Mouse (Mus musculus): Measurements from ENCODE around the gene Hdgfl2. TPM values are rescaled to one million over a fixed set of nuclear protein-coding genes. Genes with fewer than 3 reads are reported as not detected.

Gene Hdgfl2
- polyA plus RNA-seq (2014; fragmentation: Illumina TruSeq; extraction: RNeasy Lipid Tissue Mini Kit (QIAGEN cat#74804); ENCODE audit: low read depth, low replicate concordance), result 3.9 TPM

DNA sequence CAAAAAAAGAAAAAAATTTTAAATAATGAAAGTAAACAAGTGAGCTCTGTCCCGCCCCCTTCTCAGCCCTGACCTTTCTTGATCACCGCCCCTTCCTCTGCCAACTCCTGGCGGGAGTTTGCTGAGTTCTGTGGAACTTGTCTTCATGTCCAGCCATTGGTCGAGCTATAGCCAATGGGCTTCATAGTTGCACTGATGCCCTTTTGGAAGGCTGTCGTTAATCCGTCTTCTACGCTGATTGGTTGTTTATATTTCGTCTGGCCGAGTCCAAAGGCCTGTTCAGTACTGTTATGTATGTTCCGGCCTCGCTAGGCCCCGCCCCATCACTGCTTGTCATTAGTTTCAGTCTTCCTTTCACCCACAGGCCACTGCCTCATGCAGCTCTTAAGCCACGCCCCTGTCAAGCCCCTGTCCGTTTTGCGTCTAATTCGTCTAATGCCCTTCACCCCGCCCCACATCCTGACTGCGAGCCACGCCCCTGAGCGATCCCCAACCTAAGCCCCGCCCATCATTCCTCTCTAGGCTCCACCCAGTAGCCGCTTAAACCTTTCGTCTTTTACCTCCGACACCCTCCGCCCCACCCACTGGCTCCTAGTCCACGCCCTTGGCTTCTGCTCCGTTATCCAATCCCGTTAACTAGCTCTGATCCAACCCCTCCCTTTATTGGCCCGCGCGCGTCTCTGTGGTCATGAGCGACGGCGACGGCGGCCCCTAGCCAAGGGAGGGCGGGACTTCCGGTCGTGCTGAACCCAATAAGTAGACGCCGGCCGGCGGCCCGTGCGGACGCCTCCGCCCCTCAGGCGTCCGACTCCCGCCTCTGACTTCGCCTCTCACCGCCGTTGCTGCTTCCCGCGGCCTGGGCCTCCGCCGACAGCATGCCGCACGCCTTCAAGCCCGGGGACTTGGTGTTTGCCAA lies at the start of gene Hdgfl2:
Gene Hdgfl2 (plus strand): TSS at position 755 of the 916 bp plus-strand sequence.

DNA sequence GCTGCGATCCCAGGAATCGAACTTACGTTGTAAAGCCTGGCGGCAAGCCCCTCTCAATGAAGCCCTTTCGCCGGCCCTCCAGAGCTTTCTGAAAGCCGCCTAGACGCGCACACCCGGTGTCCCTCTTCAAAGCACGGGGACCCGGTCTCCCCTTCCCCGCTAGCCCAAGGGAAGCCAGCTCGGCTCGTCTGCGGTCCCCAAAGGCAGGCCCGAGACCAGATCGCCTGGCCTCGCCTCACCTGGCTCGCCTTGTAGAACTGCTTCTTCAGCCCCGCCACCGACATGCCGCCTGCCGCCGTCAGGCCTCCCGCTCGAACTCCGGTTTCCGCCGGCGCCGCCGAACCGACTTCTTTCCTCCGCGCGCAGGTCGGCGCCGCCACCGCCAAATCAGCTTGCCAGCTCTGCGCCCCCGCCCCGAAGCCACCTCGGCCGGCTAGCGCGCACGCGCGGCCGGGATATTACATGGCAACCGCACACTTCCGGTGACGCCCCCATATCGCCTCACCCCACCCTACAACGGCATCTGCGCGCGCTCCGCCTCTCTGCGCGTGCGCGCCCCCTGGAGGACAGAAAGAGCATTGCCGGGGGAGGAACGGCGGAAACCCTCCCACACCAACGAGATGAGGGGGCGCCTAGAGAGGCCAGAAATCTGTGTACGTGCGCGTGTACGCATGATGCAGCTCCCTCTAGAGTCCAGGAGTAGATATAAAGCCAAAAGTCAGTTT lies 43.1 kb upstream of the Hdgfl2 start, which contains the start of gene Sh3gl1:
Gene Sh3gl1 (minus strand): TSS at position 460 of the 725 bp plus-strand sequence.

GRCm38 (mm10) chr17:56040030-56040856 lies 39.2 kb upstream of the Hdgfl2 start, which contains the start of gene Chaf1a:
Gene Chaf1a, plus strand, starts transcription at chr17:56040439.

DNA sequence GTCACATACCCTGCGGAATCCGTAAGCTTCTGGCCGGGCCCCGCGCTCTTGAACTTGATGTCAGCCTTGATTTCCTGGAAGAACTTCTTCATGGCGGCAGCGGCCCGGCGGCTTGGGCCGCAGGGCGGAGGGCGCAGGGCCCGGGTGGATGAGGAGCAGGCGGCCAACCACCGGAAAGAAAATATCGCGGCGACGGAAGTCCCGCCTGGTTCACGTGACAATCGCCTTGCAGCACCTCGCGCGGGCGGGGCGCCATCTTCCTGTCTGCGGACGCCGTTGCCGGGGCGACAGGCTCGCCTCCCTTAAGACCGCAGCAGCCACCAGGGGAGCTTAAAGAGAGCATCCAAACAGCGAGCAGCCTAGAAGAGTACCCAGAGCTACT lies 4.6 kb upstream of the Hdgfl2 start, which contains the start of gene Ubxn6:
Gene Ubxn6 (minus strand): TSS at position 202 of the 382 bp plus-strand sequence.

DNA sequence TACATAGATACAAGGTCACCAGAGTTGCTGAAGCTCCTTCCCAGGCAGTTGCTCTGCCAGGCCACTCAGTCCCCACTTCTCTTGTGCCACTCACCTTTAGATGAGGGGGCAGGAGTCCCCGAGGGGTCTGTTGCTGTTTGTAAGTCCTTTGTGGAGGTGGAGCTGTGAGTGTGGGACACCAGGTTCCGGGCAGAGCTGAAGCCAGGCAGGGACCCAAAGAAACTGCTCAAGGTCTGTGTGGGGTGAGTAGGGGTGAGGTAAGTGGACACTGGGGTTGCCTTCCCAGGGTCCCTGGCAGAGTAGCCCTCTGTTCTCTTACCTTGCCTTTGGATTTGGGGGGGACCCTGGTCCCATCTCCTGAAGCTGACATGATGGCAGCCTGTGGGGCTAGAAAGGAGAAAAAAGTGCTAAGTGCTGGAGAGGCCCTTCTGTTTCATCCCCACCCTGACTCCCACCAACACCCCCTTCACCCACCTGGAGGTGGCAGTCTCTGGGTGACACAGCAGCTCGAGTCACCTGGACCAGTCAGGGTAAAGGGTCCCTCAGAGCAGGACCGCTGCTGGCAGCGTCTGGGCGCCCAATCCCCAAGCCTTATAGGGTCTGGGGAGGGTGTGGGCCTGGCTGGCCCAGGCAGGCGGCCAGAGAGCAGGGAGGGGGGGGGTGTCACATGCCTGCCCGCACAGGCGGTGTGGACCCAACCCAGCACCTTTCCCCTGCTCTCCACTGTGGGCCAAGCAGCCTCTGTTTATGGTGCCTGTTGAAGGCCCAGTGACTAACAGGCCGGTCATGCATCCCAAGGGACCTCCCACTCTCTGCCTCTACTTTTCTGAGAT lies 30.0 kb downstream of the Hdgfl2 start, which contains the start of gene Plin4:
Gene Plin4 (minus strand): TSS at position 585 of the 833 bp plus-strand sequence.

GRCm38 (mm10) chr17:56117251-56117710 lies 37.8 kb downstream of the Hdgfl2 start, which contains the start of gene Plin5:
Gene Plin5, minus strand, starts transcription at chr17:56117596.

GRCm38 (mm10) chr17:56121826-56122225 lies 42.4 kb downstream of the Hdgfl2 start, which contains the start of gene Lrg1:
Gene Lrg1, minus strand, starts transcription at chr17:56122001.

GRCm38 (mm10) chr17:56139858-56140595 lies 60.6 kb downstream of the Hdgfl2 start, which contains the start of gene Sema6b:
Gene Sema6b, minus strand, starts transcription at chr17:56140343.

Other genes starting within 250 kb of the Hdgfl2 start
- 18.8 TPM for gene Zfp119a, start 200.7 kb upstream of the Hdgfl2 start, polyA plus RNA-seq (2014; fragmentation: Illumina TruSeq; extraction: RNeasy Lipid Tissue Mini Kit (QIAGEN cat#74804); ENCODE audit: low read depth, low replicate concordance)
- 30.8 TPM for gene Zfp959, start 187.5 kb upstream of the Hdgfl2 start, polyA plus RNA-seq (2014; fragmentation: Illumina TruSeq; extraction: RNeasy Lipid Tissue Mini Kit (QIAGEN cat#74804); ENCODE audit: low read depth, low replicate concordance)
- 19.0 TPM for gene Zfp119b, start 130.1 kb upstream of the Hdgfl2 start, polyA plus RNA-seq (2014; fragmentation: Illumina TruSeq; extraction: RNeasy Lipid Tissue Mini Kit (QIAGEN cat#74804); ENCODE audit: low read depth, low replicate concordance)
- gene Ebi3, start 127.0 kb upstream of the Hdgfl2 start, polyA plus RNA-seq (2014; fragmentation: Illumina TruSeq; extraction: RNeasy Lipid Tissue Mini Kit (QIAGEN cat#74804); ENCODE audit: low read depth, low replicate concordance), result not detected
- 0.70 TPM for gene Yju2, start 120.5 kb upstream of the Hdgfl2 start, polyA plus RNA-seq (2014; fragmentation: Illumina TruSeq; extraction: RNeasy Lipid Tissue Mini Kit (QIAGEN cat#74804); ENCODE audit: low read depth, low replicate concordance)
- not detected for gene Shd, start 109.2 kb upstream of the Hdgfl2 start, polyA plus RNA-seq (2014; fragmentation: Illumina TruSeq; extraction: RNeasy Lipid Tissue Mini Kit (QIAGEN cat#74804); ENCODE audit: low read depth, low replicate concordance)
- gene Fsd1, start 93.1 kb upstream of the Hdgfl2 start, polyA plus RNA-seq (2014; fragmentation: Illumina TruSeq; extraction: RNeasy Lipid Tissue Mini Kit (QIAGEN cat#74804); ENCODE audit: low read depth, low replicate concordance), result not detected
- 0.41 TPM for gene Stap2, start 74.0 kb upstream of the Hdgfl2 start, polyA plus RNA-seq (2014; fragmentation: Illumina TruSeq; extraction: RNeasy Lipid Tissue Mini Kit (QIAGEN cat#74804); ENCODE audit: low read depth, low replicate concordance)
- 0.70 TPM for gene Mpnd, start 73.9 kb upstream of the Hdgfl2 start, polyA plus RNA-seq (2014; fragmentation: Illumina TruSeq; extraction: RNeasy Lipid Tissue Mini Kit (QIAGEN cat#74804); ENCODE audit: low read depth, low replicate concordance)
- gene Sh3gl1, start 43.0 kb upstream of the Hdgfl2 start, polyA plus RNA-seq (2014; fragmentation: Illumina TruSeq; extraction: RNeasy Lipid Tissue Mini Kit (QIAGEN cat#74804); ENCODE audit: low read depth, low replicate concordance), result 0.82 TPM
- gene Chaf1a, start 39.2 kb upstream of the Hdgfl2 start, polyA plus RNA-seq (2014; fragmentation: Illumina TruSeq; extraction: RNeasy Lipid Tissue Mini Kit (QIAGEN cat#74804); ENCODE audit: low read depth, low replicate concordance), result 0.76 TPM
- gene Ubxn6, start 4.6 kb upstream of the Hdgfl2 start, polyA plus RNA-seq (2014; fragmentation: Illumina TruSeq; extraction: RNeasy Lipid Tissue Mini Kit (QIAGEN cat#74804); ENCODE audit: low read depth, low replicate concordance), result 15.9 TPM
- gene Plin4, start 30.2 kb downstream of the Hdgfl2 start, polyA plus RNA-seq (2014; fragmentation: Illumina TruSeq; extraction: RNeasy Lipid Tissue Mini Kit (QIAGEN cat#74804); ENCODE audit: low read depth, low replicate concordance), result 6.4 TPM
- 6.5 TPM for gene Plin5, start 38.0 kb downstream of the Hdgfl2 start, polyA plus RNA-seq (2014; fragmentation: Illumina TruSeq; extraction: RNeasy Lipid Tissue Mini Kit (QIAGEN cat#74804); ENCODE audit: low read depth, low replicate concordance)
- not detected for gene Lrg1, start 42.4 kb downstream of the Hdgfl2 start, polyA plus RNA-seq (2014; fragmentation: Illumina TruSeq; extraction: RNeasy Lipid Tissue Mini Kit (QIAGEN cat#74804); ENCODE audit: low read depth, low replicate concordance)
- not detected for gene Sema6b, start 60.7 kb downstream of the Hdgfl2 start, polyA plus RNA-seq (2014; fragmentation: Illumina TruSeq; extraction: RNeasy Lipid Tissue Mini Kit (QIAGEN cat#74804); ENCODE audit: low read depth, low replicate concordance)
- 1.6 TPM for gene Tnfaip8l1, start 82.8 kb downstream of the Hdgfl2 start, polyA plus RNA-seq (2014; fragmentation: Illumina TruSeq; extraction: RNeasy Lipid Tissue Mini Kit (QIAGEN cat#74804); ENCODE audit: low read depth, low replicate concordance)
- 13.2 TPM for gene Mydgf, start 104.3 kb downstream of the Hdgfl2 start, polyA plus RNA-seq (2014; fragmentation: Illumina TruSeq; extraction: RNeasy Lipid Tissue Mini Kit (QIAGEN cat#74804); ENCODE audit: low read depth, low replicate concordance)
- 0.41 TPM for gene Dpp9, start 139.3 kb downstream of the Hdgfl2 start, polyA plus RNA-seq (2014; fragmentation: Illumina TruSeq; extraction: RNeasy Lipid Tissue Mini Kit (QIAGEN cat#74804); ENCODE audit: low read depth, low replicate concordance)
- gene Fem1a, start 177.2 kb downstream of the Hdgfl2 start, polyA plus RNA-seq (2014; fragmentation: Illumina TruSeq; extraction: RNeasy Lipid Tissue Mini Kit (QIAGEN cat#74804); ENCODE audit: low read depth, low replicate concordance), result 3.7 TPM
- gene Ticam1, start 197.2 kb downstream of the Hdgfl2 start, polyA plus RNA-seq (2014; fragmentation: Illumina TruSeq; extraction: RNeasy Lipid Tissue Mini Kit (QIAGEN cat#74804); ENCODE audit: low read depth, low replicate concordance), result 0.58 TPM
- gene Plin3, start 213.2 kb downstream of the Hdgfl2 start, polyA plus RNA-seq (2014; fragmentation: Illumina TruSeq; extraction: RNeasy Lipid Tissue Mini Kit (QIAGEN cat#74804); ENCODE audit: low read depth, low replicate concordance), result 21.8 TPM
- not detected for gene Arrdc5, start 220.7 kb downstream of the Hdgfl2 start, polyA plus RNA-seq (2014; fragmentation: Illumina TruSeq; extraction: RNeasy Lipid Tissue Mini Kit (QIAGEN cat#74804); ENCODE audit: low read depth, low replicate concordance)
- 1.9 TPM for gene Uhrf1, start 223.7 kb downstream of the Hdgfl2 start, polyA plus RNA-seq (2014; fragmentation: Illumina TruSeq; extraction: RNeasy Lipid Tissue Mini Kit (QIAGEN cat#74804); ENCODE audit: low read depth, low replicate concordance)
- gene Kdm4b, start 246.4 kb downstream of the Hdgfl2 start, polyA plus RNA-seq (2014; fragmentation: Illumina TruSeq; extraction: RNeasy Lipid Tissue Mini Kit (QIAGEN cat#74804); ENCODE audit: low read depth, low replicate concordance), result 0.99 TPM